Comparison of ENCODE assay signal across 13 mouse cellular contexts in genomic region chr13:56350705-56351400, GRCm38 (mm10). TPM values are rescaled to one million over a fixed set of nuclear protein-coding genes. Genes with fewer than 3 reads are reported as not detected.
DNase-seq lines count a peak whose midpoint lies in the region; ATAC-seq lines count a peak whose summit lies in the region.
"Had no signal": no experiment of that assay in that cellular context is flagged by ENCODE, and none has a peak within 500 bp of the region (broad histone marks: within the 10 kb centered on the region; RNA-seq: fewer than 3 reads in every experiment).

No protein-coding gene starts in this region.

- no peak overlapping the region for H3K27ac ChIP-seq in embryonic facial prominence, embryonic 11.5 days (replicated peaks; ENCODE audit: low read depth, low read length)
- H3K27ac ChIP-seq: neural tube, embryonic 12.5 days had no signal

- no peak overlapping the region for H3K4me3 ChIP-seq in embryonic facial prominence, embryonic 11.5 days (ENCODE audit: low read depth, low read length)
- H3K4me3 ChIP-seq: megakaryocyte, embryonic 14.5 days; neural tube, embryonic 12.5 days had no signal

- no peak overlapping the region for H3K9ac ChIP-seq in embryonic facial prominence, embryonic 11.5 days (replicated peaks; ENCODE audit: low read length)
- H3K9ac ChIP-seq: neural tube, embryonic 12.5 days had no signal

- WGBS in embryonic facial prominence, embryonic 11.5 days, result 77% methylated on average over 14 of the region's 14 CpGs

- H3K36me3 ChIP-seq in embryonic facial prominence, embryonic 11.5 days (replicated peaks; ENCODE audit: control insufficient read depth, insufficient read depth, low read depth, low read length), result no peaks in the 10 kb centered on the region
- H3K36me3 ChIP-seq: neural tube, embryonic 12.5 days had no signal

- no peaks in the 10 kb centered on the region for H3K27me3 ChIP-seq in embryonic facial prominence, embryonic 11.5 days (ENCODE audit: control insufficient read depth, insufficient read depth, low read length)
- H3K27me3 ChIP-seq: neural tube, embryonic 12.5 days had no signal

- no peaks in the 10 kb centered on the region for H3K4me1 ChIP-seq in embryonic facial prominence, embryonic 11.5 days (ENCODE audit: control insufficient read depth, insufficient read depth, low read length)
- H3K4me1 ChIP-seq: neural tube, embryonic 12.5 days had no signal

- DNase-seq in heart, postnatal 4 days, result peak; percentile 25
- DNase-seq in heart, adult 8-10 months (ENCODE audit: low spot score), result no peak
- peak; percentile 52 for DNase-seq in 3134 (ENCODE audit: extremely low read depth, insufficient read length, low spot score)
- DNase-seq in embryonic facial prominence, embryonic 11.5 days (ENCODE audit: low spot score), result peak; percentile 39
- DNase-seq in left cerebral cortex, adult 9 months (ENCODE audit: low spot score in 2 of 2), result peak; percentile 59 to 71
- DNase-seq in yolk sac, embryonic 10.5 days (ENCODE audit: low spot score), result no peak
- no peak for DNase-seq in kidney, postnatal 10 days
- no peak for DNase-seq in thymus, postnatal 36 days
- DNase-seq: adrenal gland, postnatal 25 days; heart, adult 18-20 months; kidney, postnatal 14 days had no signal

- H3K9me3 ChIP-seq in embryonic facial prominence, embryonic 11.5 days (replicated peaks; ENCODE audit: control insufficient read depth, low read length), result no peaks in the 10 kb centered on the region
- H3K9me3 ChIP-seq: neural tube, embryonic 12.5 days had no signal

- no peak overlapping the region for H3K4me2 ChIP-seq in embryonic facial prominence, embryonic 11.5 days (ENCODE audit: low read depth, low read length)
- H3K4me2 ChIP-seq: neural tube, embryonic 12.5 days had no signal

- no peak for ATAC-seq in embryonic facial prominence, embryonic 11.5 days (replicated peaks; ENCODE audit: insufficient number of reproducible peaks, low FRiP score, low TSS enrichment, low read depth)

RNA-seq across cellular contexts. Expression of gene Cxcl14, which starts 54.5 kb away (rescaled TPM):
- total RNA-seq in heart, postnatal 4 days (2021), result under 1 TPM; 0.20 to 0.24 TPM
- total RNA-seq in heart, adult 8-10 months (2022), result 10 to 100 TPM in 2 of 4 experiments, 1 to 10 TPM in 2; 4.4 to 10.6 (median 8.5) TPM
- polyA plus RNA-seq in embryonic facial prominence, embryonic 11.5 days (2014; fragmentation: Nextera tagmentation; extraction: Ambion mirVana), result 104 and 108 TPM in 2 replicates

Comparison
In these comparisons a context has a peak if more than half of its experiments do, and no peak if none do; other contexts are left out.
1. DNase-seq: peak in heart, postnatal 4 days (single experiment), 3134 (single experiment), embryonic facial prominence, embryonic 11.5 days (single experiment) and left cerebral cortex, adult 9 months (2 of 2); none in heart, adult 8-10 months (single experiment), yolk sac, embryonic 10.5 days (single experiment), kidney, postnatal 10 days (single experiment) and thymus, postnatal 36 days (0 of 2).
2. RNA of gene Cxcl14, which starts 54.5 kb away (total RNA-seq): 4.4 to 10.6 TPM in heart, adult 8-10 months; 0.20 to 0.24 TPM in heart, postnatal 4 days; every median in the first group is over 4 times any median in the second.